Mouse (Mus musculus) liver, embryonic 12.5 days (tissue): ENCODE measurements around the gene Steap2. TPM values are rescaled to one million over a fixed set of nuclear protein-coding genes. Genes with fewer than 3 reads are reported as not detected.

Experiments used
- ATAC-seq: fragments of 200-750 bp; cut with Nextera tagmentation; 2 replicates; pipeline ENCODE4 v1.8.0; 2017; ENCODE audit warnings: moderate number of reproducible peaks, mild to moderate bottlenecking, moderate library complexity
- H3K27ac ChIP-seq: fragments of 300-500 bp; sonication (generic); 2 replicates; pipeline ENCODE4 v1.5.1; 2016; ENCODE audit warnings: mild to moderate bottlenecking
- H3K27me3 ChIP-seq: fragments of 300-500 bp; sonication (generic); replicated peaks from 2 replicates; pipeline ENCODE4 v1.6.1; 2016; ENCODE audit warnings: mild to moderate bottlenecking, moderate library complexity
- H3K36me3 ChIP-seq: fragments of 300-500 bp; sonication (generic); 2 replicates; pipeline ENCODE4 v1.6.1; 2016; ENCODE audit warnings: mild to moderate bottlenecking, moderate library complexity
- H3K4me1 ChIP-seq: fragments of 300-500 bp; sonication (generic); 2 replicates; pipeline ENCODE4 v1.6.1; 2016
- H3K4me2 ChIP-seq: fragments of 300-500 bp; sonication (generic); 2 replicates; pipeline ENCODE4 v1.6.1; 2016; ENCODE audit warnings: mild to moderate bottlenecking, moderate library complexity
- H3K4me3 ChIP-seq: fragments of 300-500 bp; sonication (generic); 2 replicates; pipeline ENCODE4 v1.5.1; 2016; ENCODE audit warnings: mild to moderate bottlenecking, moderate library complexity
- H3K9ac ChIP-seq: fragments of 300-500 bp; sonication (generic); 2 replicates; pipeline ENCODE4 v1.6.1; 2016; ENCODE audit warnings: mild to moderate bottlenecking, moderate library complexity
- H3K9me3 ChIP-seq: fragments of 300-500 bp; sonication (generic); replicated peaks from 2 replicates; pipeline ENCODE4 v1.6.1; 2016; ENCODE audit warnings: mild to moderate bottlenecking, moderate library complexity
- WGBS: fragments of 180-500 bp; shearing (Covaris S2); methylation state at CpG from one replicate; pipeline ENCODE4 v1.1.7; 2016; ENCODE audit not compliant: insufficient replicate concordance; 5-methylcytosine and 5-hydroxymethylcytosine counted together
- polyA plus RNA-seq: library from polyadenylated mRNA; unstranded; fragments of >200 nt; fragmentation: Nextera tagmentation; extraction: Ambion mirVana; gene quantifications from 2 replicates; pipeline ENCODE4 v1.2.1, GENCODE M21; 2016

Steap2 gene
- polyA plus RNA-seq, 1 experiment from 2014 or later = 7.2 TPM

DNA sequence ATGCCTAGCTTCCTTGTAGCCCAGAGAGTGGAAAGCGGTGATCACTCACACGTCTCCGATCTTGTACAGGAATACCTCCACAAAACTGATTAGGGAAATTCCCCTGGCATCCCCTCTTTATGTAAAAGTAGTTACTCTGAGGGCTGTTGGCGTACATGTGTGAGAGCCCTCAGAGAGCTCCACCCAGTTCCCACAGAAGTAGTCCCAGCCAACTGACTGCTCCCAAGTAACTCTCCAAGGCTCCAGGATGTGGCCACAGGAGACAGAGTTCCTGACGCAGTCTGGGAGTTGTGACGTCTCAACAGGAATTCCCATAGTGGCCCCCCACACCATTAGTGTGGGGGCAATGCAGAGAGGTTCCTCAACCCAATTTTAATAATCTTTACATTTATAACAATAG is 31.3 kb downstream of the Steap2 start:
- H3K4me3 ChIP-seq = no peak overlapping the region
- peaks cover 19% of the 10 kb centered on the region for H3K27me3 ChIP-seq
- no peaks in the 10 kb centered on the region for H3K4me1 ChIP-seq
- no peak for ATAC-seq
- H3K27ac ChIP-seq = no peak overlapping the region
- H3K9ac ChIP-seq = no peak overlapping the region
- 46% methylated on average over 6 of the region's 6 CpGs for WGBS
- no peaks in the 10 kb centered on the region for H3K36me3 ChIP-seq
- H3K9me3 ChIP-seq = no peaks in the 10 kb centered on the region
- H3K4me2 ChIP-seq = no peak overlapping the region

GRCm38 (mm10) chr5:5658680-5659079 is 35.7 kb downstream of the Steap2 start:
- 14% methylated on average over 2 of the region's 2 CpGs for WGBS
- peaks cover 13% of the 10 kb centered on the region for H3K27me3 ChIP-seq
- H3K9me3 ChIP-seq = no peaks in the 10 kb centered on the region
- H3K9ac ChIP-seq = no peak overlapping the region
- no peaks in the 10 kb centered on the region for H3K36me3 ChIP-seq
- no peak for ATAC-seq
- no peak overlapping the region for H3K4me2 ChIP-seq
- H3K4me1 ChIP-seq = no peaks in the 10 kb centered on the region
- H3K4me3 ChIP-seq = no peak overlapping the region
- no peak overlapping the region for H3K27ac ChIP-seq

DNA sequence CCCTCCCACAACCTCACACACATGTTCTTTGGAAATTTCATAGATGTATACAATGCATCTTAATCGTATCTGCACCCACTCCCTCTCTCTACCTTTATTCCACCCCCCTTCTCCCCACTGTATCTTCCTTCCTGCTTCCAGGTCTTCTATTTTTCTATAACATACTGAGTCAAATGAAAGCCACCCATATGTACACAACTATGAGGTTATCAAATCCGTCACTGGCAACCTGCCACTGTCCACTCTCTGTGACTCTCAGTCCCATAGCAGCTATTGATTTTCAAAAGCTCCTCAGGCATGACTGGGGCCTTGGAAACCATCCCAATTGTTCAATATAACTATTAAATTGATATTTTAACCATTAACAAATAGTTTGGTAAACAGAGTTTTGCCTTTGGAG is 36.4 kb downstream of the Steap2 start:
- WGBS = 59% methylated on average over 2 of the region's 2 CpGs

DNA sequence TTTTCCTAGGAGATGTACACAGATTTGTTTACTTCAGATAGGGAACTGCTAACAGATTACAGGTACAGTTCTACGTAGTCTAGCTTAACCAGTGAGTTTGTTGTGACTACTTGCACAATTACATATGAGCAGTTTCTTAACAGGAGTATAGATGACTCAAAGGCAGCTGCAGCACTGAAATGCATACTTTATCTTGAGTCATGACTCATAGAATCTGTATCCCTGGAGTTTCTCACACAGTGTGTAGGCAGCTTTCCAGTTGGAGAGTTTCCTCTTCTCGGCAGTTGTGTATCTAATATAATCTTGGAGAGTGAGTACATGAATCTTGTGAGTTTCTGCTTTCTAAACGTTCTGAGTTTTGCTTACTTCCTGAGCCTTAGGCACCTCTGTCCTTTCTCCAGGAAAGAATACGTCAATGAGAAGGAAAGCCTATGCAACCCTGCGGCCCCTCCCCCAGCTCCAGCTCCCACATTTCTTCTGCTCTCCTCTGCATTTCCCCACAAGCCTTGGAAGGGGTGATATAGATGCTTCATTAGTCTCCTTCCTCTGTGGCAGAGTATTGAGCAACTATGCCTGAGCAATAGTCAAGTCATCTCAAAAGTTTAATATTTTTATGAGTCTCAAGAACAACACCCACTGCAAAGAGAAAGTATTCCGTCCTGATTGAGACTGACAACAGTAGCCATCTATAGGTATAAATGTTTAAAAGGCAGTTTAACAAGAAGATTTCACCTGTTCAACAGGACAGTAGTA is 45.4 kb downstream of the Steap2 start:
- no peak overlapping the region for H3K4me2 ChIP-seq
- no peak for ATAC-seq
- H3K36me3 ChIP-seq = no peaks in the 10 kb centered on the region
- H3K27me3 ChIP-seq = no peaks in the 10 kb centered on the region
- H3K4me3 ChIP-seq = no peak overlapping the region
- no peaks in the 10 kb centered on the region for H3K9me3 ChIP-seq
- no peak overlapping the region for H3K9ac ChIP-seq
- 47% methylated on average over 6 of the region's 6 CpGs for WGBS
- no peaks in the 10 kb centered on the region for H3K4me1 ChIP-seq
- no peak overlapping the region for H3K27ac ChIP-seq

More for the DNA sequence above, 36.4 kb downstream of the Steap2 start:
- Histone ChIP-seq H3K4me3 (no peak overlapping the region), H3K4me2 (no peak overlapping the region), H3K9me3 (no peaks in the 10 kb centered on the region), H3K9ac (no peak overlapping the region), H3K4me1 (no peaks in the 10 kb centered on the region), H3K27me3 (peaks cover 5% of the 10 kb centered on the region; the same call in 1 of the 2 replicates), H3K27ac (no peak overlapping the region), H3K36me3 (no peaks in the 10 kb centered on the region)
- ATAC-seq = no peak

GRCm38 (mm10) chr5:5646173-5646572 is 48.2 kb downstream of the Steap2 start:
- Histone ChIP-seq H3K36me3 (no peaks in the 10 kb centered on the region), H3K4me2 (no peak overlapping the region), H3K9ac (no peak overlapping the region), H3K4me1 (no peaks in the 10 kb centered on the region), H3K27ac (no peak overlapping the region), H3K9me3 (no peaks in the 10 kb centered on the region), H3K4me3 (no peak overlapping the region), H3K27me3 (no peaks in the 10 kb centered on the region)
- 8% methylated on average over 1 of the region's 1 CpGs for WGBS
- ATAC-seq = no peak

- WGBS = 38% methylated on average over 2 of the region's 2 CpGs
- Histone ChIP-seq H3K4me3 (no peak overlapping the region), H3K9ac (no peak overlapping the region), H3K36me3 (no peaks in the 10 kb centered on the region), H3K4me1 (no peaks in the 10 kb centered on the region), H3K27ac (no peak overlapping the region), H3K4me2 (no peak overlapping the region), H3K9me3 (no peaks in the 10 kb centered on the region), H3K27me3 (no peaks in the 10 kb centered on the region)
- ATAC-seq = no peak
Measured at GRCm38 (mm10) chr5:5638496-5638895, 55.9 kb downstream of the Steap2 start.

GRCm38 (mm10) chr5:5625491-5625890 is 68.9 kb downstream of the Steap2 start:
- H3K27me3 ChIP-seq = no peaks in the 10 kb centered on the region
- no peak overlapping the region for H3K4me3 ChIP-seq
- no peaks in the 10 kb centered on the region for H3K4me1 ChIP-seq
- H3K4me2 ChIP-seq = no peak overlapping the region
- no peak overlapping the region for H3K9ac ChIP-seq
- WGBS = 67% methylated on average over 3 of the region's 3 CpGs
- no peak for ATAC-seq
- H3K36me3 ChIP-seq = no peaks in the 10 kb centered on the region
- H3K27ac ChIP-seq = no peak overlapping the region
- H3K9me3 ChIP-seq = no peaks in the 10 kb centered on the region

- H3K27ac ChIP-seq = no peak overlapping the region
- WGBS = 36% methylated on average over 4 of the region's 4 CpGs
- H3K4me1 ChIP-seq = no peaks in the 10 kb centered on the region
- H3K9me3 ChIP-seq = no peaks in the 10 kb centered on the region
- ATAC-seq = no peak
- H3K4me3 ChIP-seq = no peak overlapping the region
- H3K4me2 ChIP-seq = no peak overlapping the region
- no peaks in the 10 kb centered on the region for H3K36me3 ChIP-seq
- no peaks in the 10 kb centered on the region for H3K27me3 ChIP-seq
- no peak overlapping the region for H3K9ac ChIP-seq
Measured at GRCm38 (mm10) chr5:5618329-5618728, 76.0 kb downstream of the Steap2 start.

Other genes starting within 250 kb of the Steap2 start
- gene 1700015F17Rik, start 215.4 kb downstream of the Steap2 start, polyA plus RNA-seq = not detected in 2 replicates
- gene Cldn12, start 179.6 kb downstream of the Steap2 start, polyA plus RNA-seq = 10.0 and 10.8 TPM in 2 replicates
- 14.6 and 15.7 TPM in 2 replicates for gene Gtpbp10, start 135.0 kb downstream of the Steap2 start, polyA plus RNA-seq
- gene Gm8773, start 120.8 kb downstream of the Steap2 start, polyA plus RNA-seq = 0.44 and 0.57 TPM in 2 replicates
- gene Cfap69, start 30.3 kb downstream of the Steap2 start, polyA plus RNA-seq = 0.47 and 0.76 TPM in 2 replicates
- 9.1 and 9.3 TPM in 2 replicates for gene Steap1, start 54.7 kb upstream of the Steap2 start, polyA plus RNA-seq